Mouse (Mus musculus): ENCODE measurements around the gene Arhgef3. TPM values are rescaled to one million over a fixed set of nuclear protein-coding genes. Genes with fewer than 3 reads are reported as not detected.

Gene Arhgef3
- polyA plus RNA-seq, 1 experiment from 2014 or later: 15.2 TPM

DNA sequence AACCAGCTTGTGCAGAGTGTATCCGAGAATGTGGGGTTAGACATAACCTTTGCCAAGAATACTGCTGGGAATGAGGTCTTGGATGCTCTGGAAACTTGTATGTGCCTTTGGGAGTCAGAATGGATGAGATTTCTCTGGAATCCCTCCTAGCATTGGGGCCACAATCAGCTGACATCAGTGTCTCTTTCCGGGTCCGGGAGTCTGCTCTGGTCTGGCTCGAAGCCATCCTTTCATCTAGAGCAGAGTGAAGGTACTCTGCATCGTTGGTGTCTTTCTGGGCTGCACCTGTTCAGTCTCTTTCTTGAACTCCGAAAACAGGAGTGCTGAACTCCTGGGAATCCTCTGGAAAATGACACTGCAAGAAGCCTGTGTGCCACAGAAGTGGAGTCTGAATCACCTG lies 1.3 kb downstream of the Arhgef3 start:
- Histone ChIP-seq H3K4me1 (no peaks in the 10 kb centered on the region), H3K4me2 (peak overlapping the region; percentile 93; the same call in 1 of the 2 replicates), H3K36me3 (no peaks in the 10 kb centered on the region), H3K4me3 (replicated peaks) (no peak overlapping the region), H3K9me3 (no peaks in the 10 kb centered on the region), H3K9ac (no peak overlapping the region), H3K27ac (no peak overlapping the region), H3K27me3 (replicated peaks) (0 out of 2 replicates have a peak, but pooled peaks cover 5% of the 10 kb centered on the region)
- no peak for ATAC-seq (ENCODE audit: insufficient read depth, low FRiP score, low read depth)
- 65% methylated on average over 6 of the region's 6 CpGs for WGBS

- H3K27ac ChIP-seq: no peak overlapping the region
- no peak for ATAC-seq (ENCODE audit: insufficient read depth, low FRiP score, low read depth)
- no peak overlapping the region for H3K4me2 ChIP-seq
- no peaks in the 10 kb centered on the region for H3K4me1 ChIP-seq
- 75% methylated on average over 4 of the region's 4 CpGs for WGBS
- no peak overlapping the region for H3K9ac ChIP-seq
- H3K27me3 ChIP-seq (replicated peaks): 0 out of 2 replicates have a peak, but pooled peaks cover 5% of the 10 kb centered on the region
- no peaks in the 10 kb centered on the region for H3K36me3 ChIP-seq
- H3K4me3 ChIP-seq (replicated peaks): no peak overlapping the region
- H3K9me3 ChIP-seq: no peaks in the 10 kb centered on the region
These were observed 2.0 kb downstream of the Arhgef3 start for GRCm38 (mm10) chr14:27116577-27117165.

DNA sequence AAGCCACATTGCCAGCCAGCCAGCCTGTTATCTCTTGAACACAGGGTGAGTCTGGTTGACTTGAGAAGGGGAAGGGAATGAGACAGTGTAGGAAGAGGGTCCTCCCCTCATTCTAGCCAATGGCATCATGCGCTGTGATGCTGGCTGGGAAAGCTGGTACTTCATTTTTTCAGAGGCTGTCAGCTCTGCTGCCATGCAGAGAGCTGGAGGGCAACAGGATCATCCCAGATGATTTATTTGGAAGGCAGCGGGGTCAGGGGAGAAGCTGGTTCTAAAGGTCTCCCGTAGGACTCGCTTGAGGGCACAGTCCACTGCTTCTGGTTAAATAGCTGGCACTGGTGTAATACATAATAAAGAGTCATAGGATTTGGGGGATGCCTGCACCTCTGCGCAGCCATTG lies 3.8 kb downstream of the Arhgef3 start:
- H3K27ac ChIP-seq: no peak overlapping the region
- no peaks in the 10 kb centered on the region for H3K36me3 ChIP-seq
- H3K27me3 ChIP-seq (replicated peaks): 0 out of 2 replicates have a peak, but pooled peaks cover 5% of the 10 kb centered on the region
- no peak overlapping the region for H3K9ac ChIP-seq
- H3K4me1 ChIP-seq: no peaks in the 10 kb centered on the region
- H3K4me3 ChIP-seq (replicated peaks): no peak overlapping the region
- ATAC-seq (ENCODE audit: insufficient read depth, low FRiP score, low read depth): no peak
- H3K9me3 ChIP-seq: no peaks in the 10 kb centered on the region
- no peak overlapping the region for H3K4me2 ChIP-seq
- 80% methylated on average over 5 of the region's 5 CpGs for WGBS

- H3K36me3 ChIP-seq: no peaks in the 10 kb centered on the region
- no peak overlapping the region for H3K4me2 ChIP-seq
- 69% methylated on average over 3 of the region's 3 CpGs for WGBS
- no peaks in the 10 kb centered on the region for H3K4me1 ChIP-seq
- no peaks in the 10 kb centered on the region for H3K9me3 ChIP-seq
- H3K9ac ChIP-seq: no peak overlapping the region
- H3K27ac ChIP-seq: no peak overlapping the region
- H3K4me3 ChIP-seq (replicated peaks): no peak overlapping the region
- no peak; the same call in 1 of the 2 replicates for ATAC-seq (ENCODE audit: insufficient read depth, low FRiP score, low read depth)
- no peaks in the 10 kb centered on the region for H3K27me3 ChIP-seq (replicated peaks)
These were observed 7.9 kb downstream of the Arhgef3 start for GRCm38 (mm10) chr14:27122646-27123045.

GRCm38 (mm10) chr14:27123543-27123942 lies 8.8 kb downstream of the Arhgef3 start:
- H3K9me3 ChIP-seq: no peaks in the 10 kb centered on the region
- H3K36me3 ChIP-seq: no peaks in the 10 kb centered on the region
- 45% methylated on average over 8 of the region's 8 CpGs for WGBS
- no peak overlapping the region for H3K4me3 ChIP-seq (replicated peaks)
- H3K27ac ChIP-seq: no peak overlapping the region
- H3K9ac ChIP-seq: no peak overlapping the region
- no peaks in the 10 kb centered on the region for H3K27me3 ChIP-seq (replicated peaks)
- no peak for ATAC-seq (ENCODE audit: insufficient read depth, low FRiP score, low read depth)
- no peaks in the 10 kb centered on the region for H3K4me1 ChIP-seq
- no peak overlapping the region for H3K4me2 ChIP-seq

DNA sequence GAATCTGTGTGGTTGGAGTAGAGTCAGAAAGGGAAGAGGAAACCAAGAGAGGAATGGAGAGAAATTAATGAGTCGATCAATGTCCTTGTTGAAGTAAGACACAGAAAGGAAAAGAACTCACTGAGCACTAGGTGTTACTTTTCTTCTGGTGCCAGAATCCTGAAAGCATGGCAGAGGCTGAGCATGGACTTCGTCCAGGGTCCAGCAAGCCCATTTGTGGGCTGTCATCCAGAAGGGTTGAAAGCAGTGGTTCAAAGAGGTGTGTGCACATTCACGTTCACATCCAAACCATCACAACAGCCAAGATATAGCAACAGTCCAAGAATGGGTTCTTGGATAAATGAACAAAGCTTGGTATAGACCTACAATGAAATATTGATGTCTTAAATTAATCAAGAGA lies 15.3 kb downstream of the Arhgef3 start:
- H3K4me3 ChIP-seq (replicated peaks): no peak overlapping the region
- no peaks in the 10 kb centered on the region for H3K36me3 ChIP-seq
- no peaks in the 10 kb centered on the region for H3K27me3 ChIP-seq (replicated peaks)
- H3K9ac ChIP-seq: no peak overlapping the region
- 91% methylated on average over 3 of the region's 3 CpGs for WGBS
- H3K9me3 ChIP-seq: no peaks in the 10 kb centered on the region
- no peak for ATAC-seq (ENCODE audit: insufficient read depth, low FRiP score, low read depth)
- no peak overlapping the region for H3K27ac ChIP-seq
- H3K4me1 ChIP-seq: no peaks in the 10 kb centered on the region
- H3K4me2 ChIP-seq: no peak overlapping the region

- WGBS: 69% methylated on average over 1 of the region's 1 CpGs
- no peak overlapping the region for H3K4me3 ChIP-seq (replicated peaks)
- no peaks in the 10 kb centered on the region for H3K9me3 ChIP-seq
- H3K36me3 ChIP-seq: no peaks in the 10 kb centered on the region
- no peaks in the 10 kb centered on the region for H3K27me3 ChIP-seq (replicated peaks)
- H3K4me1 ChIP-seq: no peaks in the 10 kb centered on the region
- no peak overlapping the region for H3K9ac ChIP-seq
- no peak overlapping the region for H3K4me2 ChIP-seq
- no peak overlapping the region for H3K27ac ChIP-seq
- no peak for ATAC-seq (ENCODE audit: insufficient read depth, low FRiP score, low read depth)
These were observed 16.0 kb downstream of the Arhgef3 start for GRCm38 (mm10) chr14:27130676-27131075.

- Histone ChIP-seq H3K27ac (no peak overlapping the region), H3K4me2 (no peak overlapping the region), H3K4me3 (replicated peaks) (no peak overlapping the region), H3K27me3 (replicated peaks) (no peaks in the 10 kb centered on the region), H3K4me1 (no peaks in the 10 kb centered on the region), H3K9me3 (no peaks in the 10 kb centered on the region), H3K36me3 (no peaks in the 10 kb centered on the region), H3K9ac (no peak overlapping the region)
- 82% methylated on average over 1 of the region's 1 CpGs for WGBS
- no peak for ATAC-seq (ENCODE audit: insufficient read depth, low FRiP score, low read depth)
These were observed 16.8 kb downstream of the Arhgef3 start for GRCm38 (mm10) chr14:27131521-27131920.

DNA sequence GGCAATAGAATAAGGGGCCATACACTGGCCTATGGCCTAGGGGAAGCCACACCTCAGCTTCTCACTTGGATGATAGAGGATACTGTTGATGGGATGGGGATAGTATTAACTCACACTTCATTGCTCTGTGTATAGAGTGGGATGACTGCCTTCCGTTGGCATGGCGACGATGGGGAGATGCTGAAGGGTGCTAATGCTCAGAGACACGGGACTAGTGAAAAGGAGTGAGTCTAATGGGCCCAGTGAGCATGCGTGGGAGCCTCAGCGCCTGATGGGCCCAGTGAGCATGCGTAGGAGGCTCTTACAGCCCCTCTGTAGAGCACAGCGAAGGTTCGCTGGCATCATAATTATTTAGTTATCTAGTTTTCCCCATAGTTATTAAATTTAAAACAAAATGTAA lies 24.2 kb downstream of the Arhgef3 start:
- Histone ChIP-seq H3K4me2 (no peak overlapping the region), H3K27me3 (replicated peaks) (no peaks in the 10 kb centered on the region), H3K36me3 (no peaks in the 10 kb centered on the region), H3K9me3 (no peaks in the 10 kb centered on the region), H3K4me3 (replicated peaks) (no peak overlapping the region), H3K9ac (no peak overlapping the region), H3K27ac (no peak overlapping the region), H3K4me1 (no peaks in the 10 kb centered on the region)
- WGBS: 87% methylated on average over 9 of the region's 9 CpGs
- ATAC-seq (ENCODE audit: insufficient read depth, low FRiP score, low read depth): no peak

DNA sequence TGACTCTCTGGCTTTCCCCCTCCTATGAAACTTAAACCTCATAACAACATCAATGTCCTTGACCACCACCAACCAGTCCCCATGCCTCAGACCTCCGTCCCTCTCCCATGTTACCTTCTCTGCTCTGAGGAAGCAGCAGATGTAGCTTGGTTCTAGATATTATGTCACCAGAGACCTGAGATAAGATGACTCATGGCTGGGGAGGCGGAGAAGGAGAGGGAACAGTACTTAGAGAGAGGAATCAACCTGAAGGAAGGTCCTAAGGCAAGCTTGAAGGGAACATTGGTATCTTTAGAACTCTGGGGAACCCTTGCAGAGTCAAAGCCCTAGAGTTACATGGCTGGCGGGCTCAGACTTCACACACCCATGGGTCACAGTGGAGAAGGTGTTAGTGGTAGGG lies 25.3 kb downstream of the Arhgef3 start:
- Histone ChIP-seq H3K4me2 (no peak overlapping the region), H3K36me3 (no peaks in the 10 kb centered on the region), H3K27ac (no peak overlapping the region), H3K27me3 (replicated peaks) (no peaks in the 10 kb centered on the region), H3K9me3 (no peaks in the 10 kb centered on the region), H3K4me1 (peaks cover 4% of the 10 kb centered on the region; the same call in 1 of the 2 replicates), H3K4me3 (replicated peaks) (no peak overlapping the region), H3K9ac (no peak overlapping the region)
- ATAC-seq (ENCODE audit: insufficient read depth, low FRiP score, low read depth): no peak
- 88% methylated on average over 3 of the region's 3 CpGs for WGBS

DNA sequence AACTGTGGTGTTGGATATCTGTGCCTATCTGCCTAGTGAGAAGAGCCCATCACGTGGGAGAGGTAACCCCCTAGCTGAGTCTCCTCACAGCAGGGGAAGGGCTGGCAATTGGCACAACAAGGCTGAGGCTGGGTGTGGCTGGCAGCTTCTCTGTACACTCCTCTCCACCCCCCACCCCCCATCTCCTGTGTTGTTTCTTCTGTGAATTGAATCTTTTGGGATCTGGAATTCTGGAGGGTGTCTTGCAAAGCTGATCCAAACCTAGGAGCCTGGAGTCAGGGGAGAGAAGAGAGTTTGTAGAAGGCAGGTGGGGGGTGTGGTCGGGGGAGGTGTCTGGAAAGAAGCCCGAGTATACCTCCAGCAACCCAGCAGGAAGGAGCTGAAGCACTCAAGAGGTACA lies 26.8 kb downstream of the Arhgef3 start:
- no peak for ATAC-seq (ENCODE audit: insufficient read depth, low FRiP score, low read depth)
- no peaks in the 10 kb centered on the region for H3K9me3 ChIP-seq
- WGBS: 25% methylated on average over 3 of the region's 3 CpGs

GRCm38 (mm10) chr14:27142680-27143079 lies 28.0 kb downstream of the Arhgef3 start:
- H3K4me3 ChIP-seq (replicated peaks): no peak overlapping the region
- no peak overlapping the region for H3K27ac ChIP-seq
- 83% methylated on average over 5 of the region's 5 CpGs for WGBS
- no peak for ATAC-seq (ENCODE audit: insufficient read depth, low FRiP score, low read depth)
- no peak overlapping the region for H3K4me2 ChIP-seq
- H3K9me3 ChIP-seq: no peaks in the 10 kb centered on the region
- no peaks in the 10 kb centered on the region for H3K36me3 ChIP-seq
- H3K9ac ChIP-seq: no peak overlapping the region
- no peaks in the 10 kb centered on the region for H3K27me3 ChIP-seq (replicated peaks)
- H3K4me1 ChIP-seq: peaks cover 12% of the 10 kb centered on the region; the same call in 1 of the 2 replicates

More for the DNA sequence above, 26.8 kb downstream of the Arhgef3 start:
- peaks cover 12% of the 10 kb centered on the region; the same call in 1 of the 2 replicates for H3K4me1 ChIP-seq
- no peaks in the 10 kb centered on the region for H3K27me3 ChIP-seq (replicated peaks)
- H3K27ac ChIP-seq: peak overlapping the region; percentile 6; the same call in 1 of the 2 replicates
- no peak overlapping the region for H3K9ac ChIP-seq
- H3K4me2 ChIP-seq: no peak overlapping the region
- H3K36me3 ChIP-seq: no peaks in the 10 kb centered on the region
- H3K4me3 ChIP-seq (replicated peaks): no peak overlapping the region

Data from stomach, embryonic 15.5 days (tissue).